Comparison of ENCODE assay signal across 22 mouse cellular contexts in genomic region chr8:67231921-67232701, GRCm38 (mm10).
DNase-seq lines count a peak whose midpoint lies in the region; ATAC-seq and TF ChIP-seq lines count a peak whose summit lies in the region.
"Had no signal": no experiment of that assay in that cellular context is flagged by ENCODE, and none has a peak within 500 bp of the region (broad histone marks: within the 10 kb centered on the region; RNA-seq: fewer than 3 reads in every experiment).

No protein-coding gene starts in this region.

- TF ChIP-seq EP300 in liver, postnatal 0 days (IDR thresholded peaks at IDR 0.05; ENCODE audit: low read depth), result peak; percentile 64; the same call in 1 of the 2 replicates

- no peak overlapping the region for H3K9ac ChIP-seq in liver, embryonic 13.5 days
- H3K9ac ChIP-seq in liver, postnatal 0 days (replicated peaks), result no peak overlapping the region
- H3K9ac ChIP-seq: embryonic facial prominence, embryonic 12.5 days; forebrain, embryonic 13.5 days; forebrain, postnatal 0 days; heart, embryonic 13.5 days; hindbrain, embryonic 13.5 days had no signal

- H3K9me3 ChIP-seq in G1E (replicated peaks), result no peaks in the 10 kb centered on the region
- H3K9me3 ChIP-seq in liver, embryonic 13.5 days (replicated peaks), result no peaks in the 10 kb centered on the region
- no peaks in the 10 kb centered on the region for H3K9me3 ChIP-seq in liver, postnatal 0 days (ENCODE audit: low read length)
- H3K9me3 ChIP-seq: embryonic facial prominence, embryonic 12.5 days; forebrain, embryonic 13.5 days; heart, embryonic 13.5 days; hindbrain, embryonic 13.5 days had no signal

- H3K4me3 ChIP-seq in G1E (ENCODE audit: low read depth, low read length), result peak overlapping the region; percentile 23; the same call in 1 of the 2 replicates
- no peak overlapping the region for H3K4me3 ChIP-seq in liver, embryonic 13.5 days (replicated peaks)
- no peak overlapping the region for H3K4me3 ChIP-seq in liver, postnatal 0 days (ENCODE audit: low read depth, low read length)
- H3K4me3 ChIP-seq: embryonic facial prominence, embryonic 12.5 days; forebrain, embryonic 13.5 days; gastrocnemius, adult 2 months; heart, embryonic 13.5 days; hindbrain, embryonic 13.5 days had no signal

- DNase-seq in G1E (ENCODE audit: low spot score), result peak; percentile 21
- DNase-seq in c-Kit-positive CD71-positive TER-119-negative erythroid progenitor cells, embryonic 14.5 days (ENCODE audit: low read depth), result peak; percentile 22
- DNase-seq in liver, embryonic 13.5 days, result no peak
- DNase-seq in liver, postnatal 0 days, result no peak
- no peak for DNase-seq in adrenal gland, adult (ENCODE audit: inconsistent age in 2 of 2, low spot score in 1 of 2)
- no peak for DNase-seq in right cerebral cortex, postnatal 14 days
- DNase-seq in urinary bladder, postnatal 25 days (ENCODE audit: low spot score), result no peak
- DNase-seq in kidney, adult 9 months, result no peak
- DNase-seq: adrenal gland, adult 2 months; adrenal gland, postnatal 25 days; cerebellum, adult 11-12 months; cerebellum, adult 9-10 months; cerebellum, postnatal 25 days; forebrain, postnatal 0 days; gastrocnemius, adult 2 months; gastrocnemius, postnatal 25 days; heart, postnatal 4 days had no signal

- WGBS in liver, embryonic 13.5 days (ENCODE audit: insufficient replicate concordance), result 43% methylated on average over 7 of the region's 7 CpGs
- WGBS in liver, postnatal 0 days (ENCODE audit: insufficient replicate concordance), result 66% methylated on average over 7 of the region's 7 CpGs

- H3K27me3 ChIP-seq in G1E (ENCODE audit: insufficient read depth, low read length), result no peaks in the 10 kb centered on the region
- H3K27me3 ChIP-seq in liver, embryonic 13.5 days, result no peaks in the 10 kb centered on the region
- no peaks in the 10 kb centered on the region for H3K27me3 ChIP-seq in liver, postnatal 0 days (ENCODE audit: insufficient read depth, low read length)
- H3K27me3 ChIP-seq: embryonic facial prominence, embryonic 12.5 days; forebrain, embryonic 13.5 days; heart, embryonic 13.5 days; hindbrain, embryonic 13.5 days had no signal

- no peaks in the 10 kb centered on the region for H3K36me3 ChIP-seq in G1E (replicated peaks)
- no peaks in the 10 kb centered on the region for H3K36me3 ChIP-seq in liver, embryonic 13.5 days
- no peaks in the 10 kb centered on the region for H3K36me3 ChIP-seq in liver, postnatal 0 days (replicated peaks; ENCODE audit: insufficient read depth, low read length)
- H3K36me3 ChIP-seq: embryonic facial prominence, embryonic 12.5 days; heart, embryonic 13.5 days; hindbrain, embryonic 13.5 days had no signal

- H3K4me2 ChIP-seq in liver, embryonic 13.5 days, result no peak overlapping the region
- no peak overlapping the region for H3K4me2 ChIP-seq in liver, postnatal 0 days (ENCODE audit: low read depth, low read length)
- H3K4me2 ChIP-seq: embryonic facial prominence, embryonic 12.5 days; forebrain, embryonic 13.5 days; heart, embryonic 13.5 days; hindbrain, embryonic 13.5 days had no signal

- no peak for TF ChIP-seq CTCF in G1E (IDR thresholded peaks at IDR 0.05; ENCODE audit: low read depth, low read length)
- TF ChIP-seq CTCF in liver, postnatal 0 days (IDR thresholded peaks at IDR 0.05; ENCODE audit: low read depth), result no peak

- ATAC-seq in G1E (ENCODE audit: extremely low read depth, insufficient number of reproducible peaks, low FRiP score, poor library complexity, severe bottlenecking), result peak; percentile 83
- ATAC-seq in liver, embryonic 13.5 days (ENCODE audit: low read depth), result peak; percentile 79
- peak; percentile 38; the same call in 1 of the 2 replicates for ATAC-seq in liver, postnatal 0 days
- ATAC-seq: forebrain, embryonic 13.5 days; forebrain, postnatal 0 days; hindbrain, postnatal 0 days had no signal

- no peak overlapping the region for H3K27ac ChIP-seq in liver, embryonic 13.5 days
- no peak overlapping the region for H3K27ac ChIP-seq in liver, postnatal 0 days (ENCODE audit: low read depth)
- H3K27ac ChIP-seq: embryonic facial prominence, embryonic 12.5 days; forebrain, embryonic 13.5 days; gastrocnemius, adult 2 months; heart, embryonic 13.5 days; hindbrain, embryonic 13.5 days; hindbrain, postnatal 0 days had no signal

- H3K4me1 ChIP-seq in G1E (ENCODE audit: insufficient read depth, low read depth, low read length), result peaks cover 21% of the 10 kb centered on the region
- no peaks in the 10 kb centered on the region for H3K4me1 ChIP-seq in liver, embryonic 13.5 days (replicated peaks)
- no peaks in the 10 kb centered on the region for H3K4me1 ChIP-seq in liver, postnatal 0 days (ENCODE audit: insufficient read depth)
- H3K4me1 ChIP-seq: embryonic facial prominence, embryonic 12.5 days; forebrain, embryonic 13.5 days; heart, embryonic 13.5 days; hindbrain, embryonic 13.5 days had no signal

Comparison
In these comparisons a context has a peak if more than half of its experiments do, and no peak if none do; other contexts are left out.
1. DNase-seq: peak in G1E (single experiment) and c-Kit-positive CD71-positive TER-119-negative erythroid progenitor cells, embryonic 14.5 days (single experiment); none in liver, embryonic 13.5 days (single experiment), liver, postnatal 0 days (single experiment), adrenal gland, adult (0 of 2), right cerebral cortex, postnatal 14 days (single experiment), urinary bladder, postnatal 25 days (single experiment) and kidney, adult 9 months (single experiment).
2. Peak in every context shown above with its lines, with median percentiles within 50 percentile points of each other: ATAC-seq.